In genomic region chr3:94821008-94821638, GRCm38 (mm10) we compare ENCODE assay signal across 8 mouse cellular contexts. TPM values are rescaled to one million over a fixed set of nuclear protein-coding genes. Genes with fewer than 3 reads are reported as not detected.
DNase-seq lines count a peak whose midpoint lies in the region; TF ChIP-seq lines count a peak whose summit lies in the region.

No protein-coding gene starts in this region.

- peaks cover 0 to 6% of the 10 kb centered on the region in 2 experiments; a peak in 2 of 4 replicates for H3K36me3 ChIP-seq in MEL (ENCODE audit: control insufficient read depth in 1 of 2, insufficient read depth in 2 of 2, low read length in 2 of 2)
- no peaks in the 10 kb centered on the region for H3K36me3 ChIP-seq in forebrain, embryonic 10.5 days (replicated peaks)

- no peaks in the 10 kb centered on the region for H3K4me1 ChIP-seq in MEL (ENCODE audit: control insufficient read depth in 1 of 2, insufficient read depth in 2 of 2, low read length in 2 of 2)
- H3K4me1 ChIP-seq in bone marrow, adult 2 months (ENCODE audit: control insufficient read depth, insufficient read depth, low read length): no peaks in the 10 kb centered on the region
- H3K4me1 ChIP-seq in forebrain, embryonic 10.5 days: peaks cover 14% of the 10 kb centered on the region

- no peak for TF ChIP-seq CTCF in MEL (IDR thresholded peaks at IDR 0.05 in 2 of 3, conservative IDR thresholded peaks at IDR 0.05 in 1 of 3; ENCODE audit: control insufficient read depth in 1 of 3, insufficient read depth in 1 of 3, low read depth in 2 of 3, low read length in 3 of 3, poor library complexity in 1 of 3, severe bottlenecking in 1 of 3)
- TF ChIP-seq CTCF in bone marrow, adult 2 months (IDR thresholded peaks at IDR 0.05; ENCODE audit: control insufficient read depth, insufficient read depth, low read length): no peak

- peak overlapping the region; percentile 61 for H3K9ac ChIP-seq in MEL (ENCODE audit: control insufficient read depth, low read depth, low read length, poor library complexity, severe bottlenecking)

- WGBS in bone marrow, adult 2 months: 3% methylated on average over 31 of the region's 31 CpGs
- 2% methylated on average over 31 of the region's 31 CpGs for WGBS in forebrain, embryonic 10.5 days

- intact Hi-C loops in heart, postnatal 14 days (cut with DNase I): loop anchor here (1.0 kb wide), 1 partner anchor 16 kb away; the partner anchor contains the start of gene Pogz

- peaks cover 10 to 11% of the 10 kb centered on the region in 2 experiments for H3K27me3 ChIP-seq in MEL (ENCODE audit: control insufficient read depth in 1 of 2, insufficient read depth in 2 of 2, low read length in 2 of 2)
- H3K27me3 ChIP-seq in forebrain, embryonic 10.5 days (ENCODE audit: poor library complexity, severe bottlenecking): no peaks in the 10 kb centered on the region

- H3K4me3 ChIP-seq in MEL (ENCODE audit: control insufficient read depth in 1 of 2, insufficient read depth in 1 of 2, low read depth in 2 of 2, low read length in 2 of 2): peak overlapping the region; percentile 31 to 58; a peak in 3 of 4 replicates
- H3K4me3 ChIP-seq in bone marrow, adult 2 months (replicated peaks; ENCODE audit: control insufficient read depth, low read depth, low read length): peak overlapping the region; percentile 56
- H3K4me3 ChIP-seq in forebrain, embryonic 10.5 days: peak overlapping the region; percentile 74

- no peaks in the 10 kb centered on the region for H3K79me2 ChIP-seq in MEL (ENCODE audit: control insufficient read depth, insufficient read depth, low read length, poor library complexity)

- H3K9me3 ChIP-seq in MEL (replicated peaks; ENCODE audit: insufficient read depth, low read length): no peaks in the 10 kb centered on the region
- H3K9me3 ChIP-seq in forebrain, embryonic 10.5 days: peaks cover 2% of the 10 kb centered on the region; the same call in 1 of the 2 replicates

- no peak for TF ChIP-seq POLR2A in MEL (IDR thresholded peaks at IDR 0.05; ENCODE audit: control insufficient read depth in 1 of 2, insufficient read depth in 1 of 2, low read depth in 1 of 2, low read length in 2 of 2, poor library complexity in 1 of 2)
- TF ChIP-seq POLR2A in bone marrow, adult 2 months (IDR thresholded peaks at IDR 0.05; ENCODE audit: borderline replicate concordance, control insufficient read depth, low read depth, low read length): no peak

- no peak overlapping the region for H3K27ac ChIP-seq in MEL (ENCODE audit: control insufficient read depth, low read depth, low read length)
- H3K27ac ChIP-seq in bone marrow, adult 2 months (ENCODE audit: control insufficient read depth, insufficient read depth, low read depth, low read length, poor library complexity): no peak overlapping the region; the same call in 1 of the 2 replicates
- peak overlapping the region; percentile 97 for H3K27ac ChIP-seq in forebrain, embryonic 10.5 days

- no peak for DNase-seq in MEL (ENCODE audit: low read depth, low spot score)
- peak; percentile 68 for DNase-seq in forebrain, embryonic 10.5 days (ENCODE audit: extremely low spot score, low spot score)
- DNase-seq in heart, postnatal 14 days: peak; percentile 57 to 58
- DNase-seq in kidney, postnatal 4 days: peak; percentile 65 to 79
- peak; percentile 57 to 68 for DNase-seq in lung, postnatal 4 days
- peak; percentile 7 to 22 for DNase-seq in right cerebral cortex, adult 2 months (ENCODE audit: low spot score in 2 of 2)
- DNase-seq in c-Kit-positive CD71-positive TER-119-positive erythroid progenitor cells, embryonic 14.5 days (ENCODE audit: low spot score): no peak

- no peak for TF ChIP-seq EP300 in MEL (IDR thresholded peaks at IDR 0.05; ENCODE audit: low read depth in 1 of 2, low read length in 2 of 2)

- TF ChIP-seq RAD21 in MEL (IDR thresholded peaks at IDR 0.05; ENCODE audit: low read depth, low read length): no peak

TF ChIP-seq in MEL, 35 proteins besides CTCF, POLR2A, EP300 and RAD21:
- no peak for TF ChIP-seq MYC (IDR thresholded peaks at IDR 0.05; ENCODE audit: low read depth, low read length)
- no peak for TF ChIP-seq CHD2 (IDR thresholded peaks at IDR 0.05; ENCODE audit: low read length)
- TF ChIP-seq ZKSCAN1 (IDR thresholded peaks at IDR 0.05; ENCODE audit: low read depth, low read length): no peak
- TF ChIP-seq MXI1 (IDR thresholded peaks at IDR 0.05; ENCODE audit: low read depth, low read length): no peak
- no peak for TF ChIP-seq SMC3 (IDR thresholded peaks at IDR 0.05; ENCODE audit: low read depth, low read length)
- TF ChIP-seq MYB (IDR thresholded peaks at IDR 0.05; ENCODE audit: low read depth, low read length): no peak
- TF ChIP-seq ZMIZ1 (IDR thresholded peaks at IDR 0.05; ENCODE audit: low read depth, low read length): no peak
- TF ChIP-seq NELFE (IDR thresholded peaks at IDR 0.05; ENCODE audit: low read depth, low read length): no peak
- no peak for TF ChIP-seq SIN3A (IDR thresholded peaks at IDR 0.05; ENCODE audit: low read length)
- no peak for TF ChIP-seq ELF1 (IDR thresholded peaks at IDR 0.05; ENCODE audit: low read depth, low read length)
- TF ChIP-seq USF1 (IDR thresholded peaks at IDR 0.05; ENCODE audit: low read depth, low read length): no peak
- no peak for TF ChIP-seq MAZ (IDR thresholded peaks at IDR 0.05; ENCODE audit: low read depth, low read length)
- TF ChIP-seq HCFC1 (IDR thresholded peaks at IDR 0.05; ENCODE audit: low read depth, low read length): no peak
- TF ChIP-seq UBTF (IDR thresholded peaks at IDR 0.05; ENCODE audit: borderline replicate concordance, insufficient read depth, low read depth, low read length): no peak
TF ChIP-seq in MEL: peak in this region for 0.

RNA-seq across cellular contexts. Expression of gene Pogz, which starts 16.2 kb away (rescaled TPM):
- 10.6 and 12.9 TPM in 2 replicates for total RNA-seq in MEL (2012; rRNA removed)
- polyA plus RNA-seq in MEL (2012; ENCODE audit: insufficient read depth in 1 of 2, insufficient read length in 2 of 2, low read depth in 1 of 2, low replicate concordance in 2 of 2, missing spikeins in 1 of 2): 10 to 100 TPM in 1 of 2 experiments, not detected in 1; 31.6 TPM
- polyA plus RNA-seq in bone marrow, adult 2 months (2011; ENCODE audit: insufficient read depth, insufficient read length, low replicate concordance, missing spikeins): 10.3 and 16.8 TPM in 2 replicates
- polyA plus RNA-seq in forebrain, embryonic 10.5 days (2016; fragmentation: Nextera tagmentation; extraction: Ambion mirVana): 18.5 and 20.3 TPM in 2 replicates
- total RNA-seq in heart, postnatal 14 days (2021): 10 to 100 TPM; 23.9 to 24.0 TPM

RNA-seq across cellular contexts. Expression of gene Cgn, which starts 34.8 kb away (rescaled TPM):
- 0.04 and 0.07 TPM in 2 replicates for total RNA-seq in MEL (2012; rRNA removed)
- under 1 TPM in 1 of 2 experiments, not detected in 1; 0.86 TPM for polyA plus RNA-seq in MEL (2012; ENCODE audit: insufficient read depth in 1 of 2, insufficient read length in 2 of 2, low read depth in 1 of 2, low replicate concordance in 2 of 2, missing spikeins in 1 of 2)
- 0.22 and 1.00 TPM in 2 replicates for polyA plus RNA-seq in bone marrow, adult 2 months (2011; ENCODE audit: insufficient read depth, insufficient read length, low replicate concordance, missing spikeins)
- polyA plus RNA-seq in forebrain, embryonic 10.5 days (2016; fragmentation: Nextera tagmentation; extraction: Ambion mirVana): 9.1 and 10.3 TPM in 2 replicates
- total RNA-seq in heart, postnatal 14 days (2021): under 1 TPM; 0.63 to 0.86 TPM

Comparison
In these comparisons a context has a peak if more than half of its experiments do, and no peak if none do; other contexts are left out.
1. DNase-seq: peak in forebrain, embryonic 10.5 days (single experiment), heart, postnatal 14 days (2 of 2), kidney, postnatal 4 days (2 of 2), lung, postnatal 4 days (2 of 2) and right cerebral cortex, adult 2 months (2 of 2); none in MEL (single experiment) and c-Kit-positive CD71-positive TER-119-positive erythroid progenitor cells, embryonic 14.5 days (single experiment).
2. Peak in every context shown above with its lines, with median percentiles within 50 percentile points of each other: H3K4me3 ChIP-seq.